In genomic region chr14:22256274-22256673, GRCm38 (mm10) we compare ENCODE assay signal across 22 mouse cellular contexts.
DNase-seq lines count a peak whose midpoint lies in the region; ATAC-seq lines count a peak whose summit lies in the region.
"Had no signal": no experiment of that assay in that cellular context is flagged by ENCODE, and none has a peak within 500 bp of the region (broad histone marks: within the 10 kb centered on the region; RNA-seq: fewer than 3 reads in every experiment).

No protein-coding gene starts in this region.

- no peak for ATAC-seq in neural tube, embryonic 13.5 days (ENCODE audit: low read depth)
- ATAC-seq in neural tube, embryonic 15.5 days (ENCODE audit: low FRiP score): no peak
- ATAC-seq in megakaryocyte progenitor cell, adult 5-6 weeks (replicated peaks; ENCODE audit: poor library complexity): peak; percentile 46; the same call in 1 of the 2 replicates
- ATAC-seq: forebrain, embryonic 16.5 days; intestine, embryonic 15.5 days had no signal

- H3K4me2 ChIP-seq in neural tube, embryonic 13.5 days: no peak overlapping the region
- H3K4me2 ChIP-seq in neural tube, embryonic 15.5 days: no peak overlapping the region
- H3K4me2 ChIP-seq: heart, embryonic 12.5 days; hindbrain, embryonic 13.5 days; intestine, embryonic 15.5 days; liver, embryonic 11.5 days; lung, embryonic 15.5 days; midbrain, embryonic 11.5 days had no signal

- WGBS in neural tube, embryonic 13.5 days: 92% methylated on average over 12 of the region's 12 CpGs
- WGBS in neural tube, embryonic 15.5 days: 89% methylated on average over 12 of the region's 12 CpGs

- peak; percentile 13 for DNase-seq in R1 (ENCODE audit: low read depth, low spot score)
- DNase-seq in thymus, postnatal 4 days: peak; percentile 28
- no peak for DNase-seq in B cell, adult 2 months
- no peak for DNase-seq in heart, adult 9 months (ENCODE audit: low spot score in 2 of 2)
- DNase-seq: adrenal gland, adult 8-10 months; cerebellum, postnatal 14 days; embryo, embryonic 11 days; heart, postnatal 14 days; kidney, postnatal 10 days; right cerebral cortex, postnatal 14 days; spleen, adult 18-20 months had no signal

- peaks cover 15% of the 10 kb centered on the region for H3K27me3 ChIP-seq in neural tube, embryonic 13.5 days
- H3K27me3 ChIP-seq in neural tube, embryonic 15.5 days (replicated peaks): peaks cover 3% of the 10 kb centered on the region; the same call in 1 of the 2 replicates
- H3K27me3 ChIP-seq: intestine, embryonic 15.5 days; lung, embryonic 15.5 days had no signal

- no peak overlapping the region for H3K9ac ChIP-seq in neural tube, embryonic 13.5 days
- H3K9ac ChIP-seq in neural tube, embryonic 15.5 days (replicated peaks): no peak overlapping the region
- H3K9ac ChIP-seq: heart, embryonic 12.5 days; hindbrain, embryonic 13.5 days; intestine, embryonic 15.5 days; lung, embryonic 15.5 days had no signal

- H3K36me3 ChIP-seq in neural tube, embryonic 13.5 days: no peaks in the 10 kb centered on the region
- H3K36me3 ChIP-seq in neural tube, embryonic 15.5 days: no peaks in the 10 kb centered on the region
- H3K36me3 ChIP-seq: heart, embryonic 12.5 days; hindbrain, embryonic 13.5 days; intestine, embryonic 15.5 days; lung, embryonic 15.5 days had no signal

- peaks cover 52% of the 10 kb centered on the region for H3K4me1 ChIP-seq in neural tube, embryonic 13.5 days (replicated peaks)
- H3K4me1 ChIP-seq in neural tube, embryonic 15.5 days: peaks cover 23% of the 10 kb centered on the region
- H3K4me1 ChIP-seq: intestine, embryonic 15.5 days had no signal

- H3K27ac ChIP-seq in neural tube, embryonic 13.5 days (replicated peaks): 0 out of 2 replicates have a peak overlapping the region, but pooled peaks have one; percentile 42
- no peak overlapping the region for H3K27ac ChIP-seq in neural tube, embryonic 15.5 days (replicated peaks)
- H3K27ac ChIP-seq: intestine, embryonic 15.5 days; lung, embryonic 15.5 days; macrophage had no signal

- no peak overlapping the region for H3K4me3 ChIP-seq in neural tube, embryonic 13.5 days
- H3K4me3 ChIP-seq in neural tube, embryonic 15.5 days (replicated peaks): no peak overlapping the region
- H3K4me3 ChIP-seq: heart, embryonic 12.5 days; hindbrain, embryonic 13.5 days; intestine, embryonic 15.5 days; lung, embryonic 15.5 days had no signal

- H3K9me3 ChIP-seq in neural tube, embryonic 13.5 days: no peaks in the 10 kb centered on the region
- H3K9me3 ChIP-seq in neural tube, embryonic 15.5 days (replicated peaks): no peaks in the 10 kb centered on the region
- H3K9me3 ChIP-seq: heart, embryonic 12.5 days; hindbrain, embryonic 13.5 days; intestine, embryonic 15.5 days; lung, embryonic 15.5 days had no signal

Comparison
In these comparisons a context has a peak if more than half of its experiments do, and no peak if none do; other contexts are left out.
1. DNase-seq: peak in R1 (single experiment) and thymus, postnatal 4 days (single experiment); none in B cell, adult 2 months (0 of 2) and heart, adult 9 months (0 of 2).